Mouse (Mus musculus) midbrain, embryonic 13.5 days (tissue): ENCODE data around the gene Vip. TPM values are rescaled to one million over a fixed set of nuclear protein-coding genes. Genes with fewer than 3 reads are reported as not detected.
A peak's percentile ranks its signal among the peaks of the same experiment; 100 is the strongest.

ENCODE experiments used
- ATAC-seq: fragments of 200-750 bp; cut with Nextera tagmentation; 2 replicates; pipeline ENCODE4 v1.8.0; 2017; ENCODE audit warnings: mild to moderate bottlenecking, moderate TSS enrichment, moderate library complexity
- H3K27ac ChIP-seq: fragments of 300-500 bp; sonication (generic); 2 replicates; pipeline ENCODE4 v1.5.1; 2015; ENCODE audit warnings: inconsistent platforms, mild to moderate bottlenecking, moderate library complexity
- H3K27me3 ChIP-seq: fragments of 300-500 bp; sonication (generic); 2 replicates; pipeline ENCODE4 v1.6.1; 2015; ENCODE audit warnings: mild to moderate bottlenecking, inconsistent platforms
- H3K36me3 ChIP-seq: fragments of 300-500 bp; sonication (generic); 2 replicates; pipeline ENCODE4 v1.6.1; 2015; ENCODE audit warnings: mild to moderate bottlenecking, inconsistent platforms
- H3K4me1 ChIP-seq: fragments of 300-500 bp; sonication (generic); replicated peaks from 2 replicates; pipeline ENCODE4 v1.6.1; 2015; ENCODE audit warnings: inconsistent platforms
- H3K4me2 ChIP-seq: fragments of 300-500 bp; sonication (generic); replicated peaks from 2 replicates; pipeline ENCODE4 v1.6.1; 2015; ENCODE audit warnings: moderate library complexity, mild to moderate bottlenecking, inconsistent platforms
- H3K4me3 ChIP-seq: fragments of 300-500 bp; sonication (generic); replicated peaks from 2 replicates; pipeline ENCODE4 v1.5.1; 2015; ENCODE audit warnings: mild to moderate bottlenecking, inconsistent platforms
- H3K9ac ChIP-seq: fragments of 300-500 bp; sonication (generic); replicated peaks from 2 replicates; pipeline ENCODE4 v1.6.1; 2015; ENCODE audit warnings: mild to moderate bottlenecking, inconsistent platforms
- H3K9me3 ChIP-seq: fragments of 300-500 bp; sonication (generic); 2 replicates; pipeline ENCODE4 v1.6.1; 2016; ENCODE audit warnings: mild to moderate bottlenecking, inconsistent platforms
- WGBS: fragments of 180-500 bp; shearing (Covaris S2); methylation state at CpG from one replicate; pipeline ENCODE4 v1.1.7; 2015; 5-methylcytosine and 5-hydroxymethylcytosine counted together
- polyA plus RNA-seq: library from polyadenylated mRNA; unstranded; fragments of >200 nt; fragmentation: Nextera tagmentation; extraction: Ambion mirVana; gene quantifications from 2 replicates; pipeline ENCODE4 v1.2.1, GENCODE M21; 2015

The Vip gene
- 1.7 TPM in 2 replicates for polyA plus RNA-seq

DNA sequence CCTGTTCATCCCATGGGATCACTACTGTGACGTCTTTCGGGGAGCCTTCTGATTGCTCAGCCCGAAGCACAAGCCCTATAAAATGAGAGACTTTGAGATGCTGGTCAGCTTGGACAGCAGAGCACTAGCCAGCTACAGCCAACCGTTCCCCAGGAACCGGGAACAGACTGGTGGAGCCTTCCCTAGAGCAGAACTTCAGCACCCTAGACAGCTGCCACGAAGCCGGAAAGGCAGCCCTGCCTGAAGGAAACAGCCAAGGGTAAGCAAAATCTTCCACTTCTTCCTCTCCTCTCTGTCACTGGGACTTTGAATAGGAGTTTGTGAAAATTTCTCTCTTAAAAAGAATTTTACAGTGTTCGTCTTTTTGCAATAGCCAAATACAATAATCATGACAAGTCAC is at the start of gene Vip:
TSS of gene Vip (plus strand) at position 107 of the 400 bp plus-strand sequence.
- no peaks in the 10 kb centered on the region for H3K4me1 ChIP-seq
- no peak within 1 kb of the TSS for H3K4me3 ChIP-seq
- H3K27ac ChIP-seq, result no peak within 1 kb of the TSS
- H3K36me3 ChIP-seq, result no peaks in the 10 kb centered on the region
- no peaks in the 10 kb centered on the region for H3K27me3 ChIP-seq
- WGBS, result 37% methylated on average over 8 of the region's 8 CpGs
- H3K9me3 ChIP-seq, result no peaks in the 10 kb centered on the region
- no peak for ATAC-seq
- no peak within 1 kb of the TSS for H3K9ac ChIP-seq
- no peak within 1 kb of the TSS for H3K4me2 ChIP-seq

DNA sequence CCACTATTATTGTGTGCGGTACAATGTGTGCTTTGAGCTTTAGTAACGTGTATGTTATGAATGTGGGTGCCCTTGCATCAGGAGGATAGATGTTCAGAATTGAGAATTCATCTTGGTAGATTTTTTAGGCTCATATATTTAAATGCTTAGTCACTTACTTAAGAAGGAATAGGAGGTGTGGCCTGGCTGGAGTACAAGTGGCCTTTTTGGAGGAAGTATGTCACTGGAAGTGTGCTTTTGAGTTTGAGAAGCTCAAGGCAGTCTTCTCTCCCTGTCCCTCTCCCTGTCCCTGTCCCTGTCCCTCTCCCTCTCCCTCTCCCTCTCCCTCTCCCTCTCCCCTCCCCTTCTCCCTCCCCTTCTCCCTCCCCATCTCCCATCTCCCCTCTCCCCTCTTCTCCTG is 48.0 kb upstream of the Vip start:
- Histone ChIP-seq H3K27me3 (no peaks in the 10 kb centered on the region), H3K4me2 (no peak overlapping the region), H3K9ac (no peak overlapping the region), H3K27ac (no peak overlapping the region), H3K4me3 (no peak overlapping the region), H3K4me1 (no peaks in the 10 kb centered on the region), H3K9me3 (no peaks in the 10 kb centered on the region), H3K36me3 (no peaks in the 10 kb centered on the region)
- ATAC-seq, result no peak
- WGBS, result 79% methylated on average over 2 of the region's 2 CpGs

DNA sequence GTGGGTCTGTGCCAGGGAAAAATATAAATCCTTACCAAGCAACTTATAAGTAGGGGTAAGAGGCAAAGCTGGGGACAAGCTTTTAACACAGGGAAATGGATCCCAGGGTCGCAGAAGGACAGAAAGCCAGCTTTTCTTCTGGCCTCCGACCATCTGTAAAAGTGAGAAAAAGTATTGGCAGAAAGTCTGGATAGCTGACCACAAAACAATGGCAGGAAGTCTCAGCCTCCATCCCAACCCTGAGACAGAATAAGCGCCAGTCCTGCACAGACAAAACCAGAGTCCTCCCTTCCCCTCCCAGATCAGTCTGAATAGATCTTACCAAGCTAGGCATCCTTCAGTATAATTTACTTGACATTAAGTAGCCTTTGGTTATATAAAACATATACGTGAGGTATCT is 47.0 kb upstream of the Vip start:
- H3K4me1 ChIP-seq, result no peaks in the 10 kb centered on the region
- no peak overlapping the region for H3K27ac ChIP-seq
- no peaks in the 10 kb centered on the region for H3K36me3 ChIP-seq
- H3K9me3 ChIP-seq, result no peaks in the 10 kb centered on the region
- no peak overlapping the region for H3K4me3 ChIP-seq
- H3K9ac ChIP-seq, result no peak overlapping the region
- no peak for ATAC-seq
- H3K27me3 ChIP-seq, result no peaks in the 10 kb centered on the region
- no peak overlapping the region for H3K4me2 ChIP-seq
- WGBS, result 87% methylated on average over 4 of the region's 4 CpGs

DNA sequence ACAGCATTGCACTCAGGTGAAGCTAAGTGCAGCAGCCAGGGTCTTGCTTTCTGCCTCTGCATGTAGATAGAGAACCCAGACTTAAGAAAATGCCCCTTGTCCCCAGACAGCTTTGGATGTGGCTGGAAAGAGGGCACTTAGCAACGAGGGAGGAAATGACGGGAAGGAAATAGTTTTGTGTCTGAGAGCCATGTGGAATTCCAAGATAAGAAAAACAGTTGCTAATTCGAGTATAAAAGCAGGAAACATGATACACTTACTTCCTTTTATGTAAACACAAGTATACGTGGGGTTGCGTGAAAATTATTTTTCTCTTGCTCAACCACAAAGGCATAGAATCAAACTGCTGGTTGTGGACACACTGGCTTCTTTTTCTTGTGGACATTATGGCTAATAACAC is 45.6 kb upstream of the Vip start, which contains the start of gene Myct1:
TSS of gene Myct1 (plus strand) at position 312 of the 400 bp plus-strand sequence.
- Histone ChIP-seq H3K4me2 (no peak within 1 kb of the TSS), H3K4me1 (no peaks in the 10 kb centered on the region), H3K4me3 (no peak within 1 kb of the TSS), H3K36me3 (no peaks in the 10 kb centered on the region), H3K27ac (no peak within 1 kb of the TSS), H3K9me3 (no peaks in the 10 kb centered on the region), H3K9ac (no peak within 1 kb of the TSS), H3K27me3 (no peaks in the 10 kb centered on the region)
- no peak for ATAC-seq
- WGBS, result 64% methylated on average over 5 of the region's 5 CpGs

DNA sequence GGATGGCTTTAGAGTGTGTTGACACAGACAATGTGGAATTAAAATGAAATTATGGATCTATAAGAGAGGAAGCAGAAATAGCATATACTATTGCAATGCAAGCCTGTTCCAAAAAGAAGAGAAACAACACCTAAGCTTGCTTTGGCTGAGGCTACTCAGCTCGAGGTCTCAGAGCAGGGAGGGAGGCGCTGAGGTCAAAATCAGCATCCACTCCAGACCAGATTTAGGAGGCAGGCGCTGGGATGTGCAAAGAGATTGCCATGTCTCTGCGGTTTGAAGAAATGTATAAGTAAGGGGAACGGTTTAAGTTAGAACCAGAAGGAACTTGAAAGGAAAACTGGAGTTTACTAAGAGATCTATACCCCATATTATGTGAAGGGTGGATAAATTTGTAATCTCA is 44.6 kb upstream of the Vip start:
- WGBS, result 78% methylated on average over 5 of the region's 5 CpGs
- H3K4me1 ChIP-seq, result no peaks in the 10 kb centered on the region
- H3K9me3 ChIP-seq, result no peaks in the 10 kb centered on the region
- no peak overlapping the region for H3K9ac ChIP-seq
- no peak overlapping the region for H3K4me3 ChIP-seq
- H3K4me2 ChIP-seq, result no peak overlapping the region
- ATAC-seq, result no peak
- H3K27ac ChIP-seq, result no peak overlapping the region
- H3K27me3 ChIP-seq, result no peaks in the 10 kb centered on the region
- H3K36me3 ChIP-seq, result no peaks in the 10 kb centered on the region

DNA sequence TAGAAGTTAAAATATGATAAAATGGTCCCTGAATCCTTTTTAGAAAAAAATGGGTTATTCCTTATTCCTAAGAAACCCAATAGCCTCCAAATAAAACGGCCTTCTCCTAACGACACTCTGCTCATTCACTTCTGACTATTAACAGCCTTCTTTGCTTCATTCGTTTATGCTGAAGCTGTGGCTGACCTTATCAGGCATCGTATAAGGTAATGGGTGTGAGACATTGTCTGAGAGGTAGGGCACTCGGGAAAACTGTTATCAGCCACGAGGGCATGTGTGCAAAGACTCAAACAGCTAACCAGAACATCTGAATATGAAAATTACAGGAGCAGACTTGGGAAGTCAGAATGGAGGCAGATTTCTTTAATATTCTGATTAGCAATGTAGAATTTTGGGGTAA is 42.5 kb upstream of the Vip start:
- Histone ChIP-seq H3K27me3 (no peaks in the 10 kb centered on the region), H3K9ac (no peak overlapping the region), H3K4me1 (no peaks in the 10 kb centered on the region), H3K4me2 (no peak overlapping the region), H3K4me3 (no peak overlapping the region), H3K36me3 (no peaks in the 10 kb centered on the region), H3K9me3 (no peaks in the 10 kb centered on the region), H3K27ac (no peak overlapping the region)
- WGBS, result 73% methylated on average over 6 of the region's 6 CpGs
- no peak for ATAC-seq

DNA sequence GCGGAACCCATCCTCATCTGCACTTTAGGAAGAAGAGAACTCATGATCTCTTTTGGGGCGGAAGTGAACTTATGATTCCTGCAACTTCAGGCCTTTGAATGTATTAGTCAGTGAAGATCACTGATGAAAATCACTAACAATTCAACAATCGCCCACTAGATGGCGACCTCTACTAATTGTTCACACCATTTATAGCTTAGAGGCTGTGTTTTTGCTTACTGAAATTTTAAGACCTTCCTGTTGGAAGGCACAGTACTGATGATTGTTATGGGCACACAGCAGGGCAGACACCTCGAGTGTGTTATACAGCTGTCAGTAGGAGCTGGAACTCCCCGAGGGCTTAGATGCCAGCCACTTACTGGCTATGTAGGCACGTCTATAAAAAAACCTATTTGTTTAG is 38.9 kb upstream of the Vip start:
- Histone ChIP-seq H3K27ac (no peak overlapping the region), H3K9ac (no peak overlapping the region), H3K4me3 (no peak overlapping the region), H3K4me1 (no peaks in the 10 kb centered on the region), H3K27me3 (no peaks in the 10 kb centered on the region), H3K4me2 (no peak overlapping the region), H3K36me3 (no peaks in the 10 kb centered on the region), H3K9me3 (no peaks in the 10 kb centered on the region)
- 21% methylated on average over 7 of the region's 7 CpGs for WGBS
- ATAC-seq, result peak; percentile 94

DNA sequence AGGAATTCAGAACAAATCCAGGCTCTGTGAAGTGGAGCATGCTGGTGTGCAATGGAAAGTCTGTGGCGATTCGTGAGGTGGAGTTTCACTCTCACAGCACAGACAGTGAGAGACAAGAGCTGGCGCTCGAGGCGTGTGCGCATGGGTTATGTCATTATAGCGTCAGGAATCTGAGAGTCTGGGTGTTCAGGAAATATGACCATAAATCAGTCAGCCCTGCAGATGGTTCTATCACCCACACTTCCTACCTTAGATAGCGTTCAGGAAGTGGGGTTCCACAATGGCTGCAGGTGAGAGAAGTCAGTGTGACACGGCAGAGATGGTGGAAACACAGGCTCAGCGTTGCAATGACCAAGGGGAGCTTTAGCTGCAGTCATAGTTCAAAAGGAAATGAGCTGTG is 35.5 kb upstream of the Vip start:
- H3K9ac ChIP-seq, result no peak overlapping the region
- H3K27ac ChIP-seq, result no peak overlapping the region
- 92% methylated on average over 10 of the region's 10 CpGs for WGBS
- H3K36me3 ChIP-seq, result no peaks in the 10 kb centered on the region
- ATAC-seq, result no peak
- no peak overlapping the region for H3K4me2 ChIP-seq
- H3K4me1 ChIP-seq, result no peaks in the 10 kb centered on the region
- H3K9me3 ChIP-seq, result no peaks in the 10 kb centered on the region
- no peaks in the 10 kb centered on the region for H3K27me3 ChIP-seq
- no peak overlapping the region for H3K4me3 ChIP-seq

DNA sequence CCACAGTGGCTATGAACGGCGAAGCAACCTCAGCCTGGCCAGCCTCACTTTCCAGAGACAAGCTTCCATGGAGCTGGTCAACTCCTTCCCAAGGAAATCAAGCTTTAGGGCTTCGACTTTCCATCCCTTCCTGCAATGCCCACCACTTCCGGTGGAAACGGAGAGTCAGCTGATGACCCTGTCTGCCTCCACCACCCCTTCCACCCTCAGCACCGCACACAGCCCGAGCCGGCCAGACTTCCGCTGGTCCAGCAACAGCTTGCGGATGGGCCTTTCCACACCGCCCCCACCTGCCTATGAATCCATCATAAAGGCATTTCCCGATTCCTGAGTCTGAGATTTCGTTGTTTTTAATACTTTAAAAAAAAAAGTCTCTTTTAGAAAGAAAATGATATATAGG is 34.6 kb upstream of the Vip start:
- Histone ChIP-seq H3K27ac (no peak overlapping the region), H3K4me2 (no peak overlapping the region), H3K4me3 (no peak overlapping the region), H3K4me1 (no peaks in the 10 kb centered on the region), H3K36me3 (no peaks in the 10 kb centered on the region), H3K9me3 (no peaks in the 10 kb centered on the region), H3K9ac (no peak overlapping the region), H3K27me3 (no peaks in the 10 kb centered on the region)
- no peak for ATAC-seq
- 93% methylated on average over 13 of the region's 13 CpGs for WGBS

DNA sequence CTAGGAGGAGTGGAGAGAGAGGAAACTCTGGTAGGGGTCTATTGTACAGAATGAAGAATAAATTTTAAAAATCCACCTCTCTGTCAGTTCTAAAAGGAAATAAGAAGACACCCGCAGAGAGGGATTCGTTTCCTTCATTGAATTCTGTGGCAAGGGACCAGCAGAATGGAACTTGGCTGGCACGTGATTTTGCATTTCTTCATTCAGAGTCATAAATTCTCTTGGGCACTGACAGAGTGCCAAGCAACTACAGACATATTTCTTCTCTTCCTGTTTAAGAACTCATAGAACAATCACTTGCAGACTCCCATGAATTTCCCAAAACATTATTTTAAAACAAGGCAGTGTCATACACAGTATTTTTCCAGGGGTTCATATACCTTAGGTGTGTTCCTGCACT is 30.1 kb upstream of the Vip start:
- no peaks in the 10 kb centered on the region for H3K4me1 ChIP-seq
- no peak overlapping the region for H3K27ac ChIP-seq
- no peak overlapping the region for H3K4me3 ChIP-seq
- no peak overlapping the region for H3K4me2 ChIP-seq
- H3K36me3 ChIP-seq, result no peaks in the 10 kb centered on the region
- no peak for ATAC-seq
- 84% methylated on average over 3 of the region's 3 CpGs for WGBS
- no peaks in the 10 kb centered on the region for H3K9me3 ChIP-seq
- no peaks in the 10 kb centered on the region for H3K27me3 ChIP-seq
- H3K9ac ChIP-seq, result no peak overlapping the region

DNA sequence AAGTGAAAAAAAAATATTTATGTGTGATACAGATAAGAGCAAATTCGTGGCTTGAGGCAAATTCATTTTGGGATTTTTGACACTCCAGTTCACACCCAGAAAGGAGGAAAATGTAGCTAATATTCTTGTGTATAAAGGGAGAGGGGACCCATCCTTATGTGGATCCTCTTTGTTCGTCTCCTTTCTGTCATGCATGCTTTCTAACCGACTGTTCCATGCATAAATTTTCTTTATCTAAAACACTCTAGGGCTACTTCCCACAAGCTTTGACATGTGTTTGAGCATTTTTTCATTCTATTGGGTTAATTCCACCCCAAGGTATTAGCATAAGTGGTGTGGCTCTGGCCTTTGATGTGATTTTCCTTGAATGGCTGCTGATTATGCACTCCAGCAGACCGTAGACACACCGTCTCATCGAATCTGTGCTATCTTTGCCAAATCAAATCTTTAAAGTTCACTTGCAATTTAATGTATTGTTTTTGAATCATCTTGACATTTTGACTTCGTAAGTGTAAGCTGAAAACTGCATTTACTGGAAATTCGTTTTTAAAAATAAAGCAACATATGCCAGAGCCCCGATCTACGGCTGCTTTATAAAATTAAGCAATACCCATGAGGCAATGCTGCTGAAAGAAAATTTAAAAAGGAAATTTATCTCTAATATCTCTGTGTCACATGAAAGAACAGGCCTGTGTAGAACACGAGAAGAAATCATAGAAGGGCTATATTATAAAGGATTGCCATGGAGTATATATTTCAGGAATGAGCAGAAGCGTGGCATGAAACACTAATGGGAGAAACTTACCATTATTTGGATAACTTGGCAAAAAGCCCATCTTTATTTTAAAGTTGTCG is 23.6 kb upstream of the Vip start:
- no peak overlapping the region for H3K4me2 ChIP-seq
- no peaks in the 10 kb centered on the region for H3K27me3 ChIP-seq
- no peaks in the 10 kb centered on the region for H3K36me3 ChIP-seq
- H3K4me3 ChIP-seq, result no peak overlapping the region
- peak overlapping the region; percentile 30; the same call in 1 of the 2 replicates for H3K27ac ChIP-seq
- peak; percentile 95 for ATAC-seq
- no peak overlapping the region for H3K9ac ChIP-seq
- peaks cover 5% of the 10 kb centered on the region for H3K4me1 ChIP-seq
- WGBS, result 40% methylated on average over 13 of the region's 13 CpGs
- no peaks in the 10 kb centered on the region for H3K9me3 ChIP-seq

DNA sequence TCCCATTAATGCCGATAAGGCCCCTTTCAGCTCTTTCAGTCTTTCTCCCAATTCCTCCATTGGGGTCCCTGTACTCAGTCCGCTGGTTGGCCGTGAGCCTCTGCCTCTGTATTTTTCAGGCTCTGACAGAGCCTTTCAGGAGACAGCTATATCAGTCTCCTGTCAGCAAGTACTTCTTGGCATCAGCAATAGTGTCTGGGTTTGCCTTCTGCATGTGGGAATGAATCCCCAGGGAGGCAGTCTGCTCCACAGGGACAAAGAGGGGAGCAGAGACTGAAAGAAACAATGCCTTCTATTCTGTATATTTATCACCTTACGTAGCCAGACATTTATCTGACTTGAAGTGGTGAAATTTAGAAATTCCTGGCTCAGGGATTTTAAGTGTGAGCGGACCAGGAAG is 12.8 kb upstream of the Vip start:
- Histone ChIP-seq H3K27ac (no peak overlapping the region), H3K36me3 (no peaks in the 10 kb centered on the region), H3K4me2 (no peak overlapping the region), H3K27me3 (no peaks in the 10 kb centered on the region), H3K9ac (no peak overlapping the region), H3K9me3 (no peaks in the 10 kb centered on the region), H3K4me1 (no peaks in the 10 kb centered on the region), H3K4me3 (no peak overlapping the region)
- 74% methylated on average over 5 of the region's 5 CpGs for whole genome bisulfite sequencing
- no peak for ATAC-seq

DNA sequence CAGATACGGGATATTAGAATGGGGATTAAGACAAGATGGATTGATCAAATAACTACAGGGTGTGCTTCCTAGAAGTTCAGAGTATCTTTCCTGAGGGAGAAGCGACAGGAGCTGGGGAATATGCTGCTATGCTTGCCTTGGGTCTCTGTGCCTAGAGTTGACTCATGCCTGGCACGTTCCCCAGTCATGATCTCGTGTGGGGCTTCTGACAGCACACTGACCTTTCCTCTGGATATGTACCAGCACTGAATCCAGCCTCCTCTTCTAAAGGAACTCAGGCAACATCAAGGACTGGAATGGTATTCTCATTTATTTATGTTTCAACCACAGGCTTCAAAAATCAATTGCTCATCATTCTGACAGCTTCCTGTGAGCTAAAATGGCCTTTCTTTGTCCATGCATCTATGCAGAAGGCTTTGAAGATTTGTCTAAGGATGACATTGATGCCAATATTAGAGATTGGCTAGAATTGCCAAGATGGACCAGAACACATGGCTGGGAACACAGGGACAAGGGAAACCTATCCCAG is 5.3 kb upstream of the Vip start:
- Histone ChIP-seq H3K27me3 (no peaks in the 10 kb centered on the region), H3K4me3 (no peak overlapping the region), H3K9ac (no peak overlapping the region), H3K27ac (no peak overlapping the region), H3K36me3 (no peaks in the 10 kb centered on the region), H3K4me2 (no peak overlapping the region), H3K9me3 (no peaks in the 10 kb centered on the region), H3K4me1 (no peaks in the 10 kb centered on the region)
- no peak for ATAC-seq
- WGBS, result 81% methylated on average over 4 of the region's 4 CpGs
